ENCODE assay signal across 19 mouse cellular contexts in the genomic region with DNA sequence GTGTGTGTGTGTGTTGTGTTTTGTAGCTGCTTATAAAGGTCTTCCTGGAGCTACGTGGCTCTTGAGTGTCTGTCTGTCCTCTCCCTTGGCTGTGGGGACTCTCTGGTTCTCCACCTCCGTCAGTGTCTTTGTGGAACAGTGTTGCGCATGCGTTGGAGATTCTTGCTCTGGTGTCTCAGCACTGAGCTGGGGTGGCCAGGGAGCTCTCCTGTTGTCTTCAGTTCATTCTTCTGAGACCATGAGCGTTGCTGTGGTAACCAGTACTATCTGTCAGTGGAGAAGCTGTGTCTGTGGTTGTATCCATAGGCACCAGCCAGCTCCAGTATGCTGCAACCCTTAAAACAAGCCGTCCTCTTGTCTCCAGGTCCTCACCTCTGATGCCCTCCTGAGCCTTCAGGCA. TPM values are rescaled to one million over a fixed set of nuclear protein-coding genes. Genes with fewer than 3 reads are reported as not detected.
DNase-seq lines count a peak whose midpoint lies in the region; ATAC-seq lines count a peak whose summit lies in the region.
"Had no signal": no experiment of that assay in that cellular context is flagged by ENCODE, and none has a peak within 500 bp of the region (broad histone marks: within the 10 kb centered on the region; RNA-seq: fewer than 3 reads in every experiment).

No protein-coding gene starts in this region.

- peaks cover 8% of the 10 kb centered on the region for H3K4me1 ChIP-seq in hindbrain, embryonic 16.5 days (ENCODE audit: control insufficient read depth, insufficient read depth, low read depth, low read length)
- 0 out of 2 replicates have a peak, but pooled peaks cover 3% of the 10 kb centered on the region for H3K4me1 ChIP-seq in midbrain, embryonic 16.5 days (ENCODE audit: control insufficient read depth, insufficient read depth, low read length)
- H3K4me1 ChIP-seq: limb, embryonic 15.5 days had no signal

- ATAC-seq in hindbrain, embryonic 16.5 days, result peak; percentile 86
- ATAC-seq in midbrain, embryonic 16.5 days, result peak; percentile 80
- ATAC-seq in erythroblast, adult 5-6 weeks (replicated peaks; ENCODE audit: low FRiP score, poor library complexity, severe bottlenecking), result no peak
- ATAC-seq: forebrain, embryonic 16.5 days; intestine, embryonic 16.5 days; liver, postnatal 0 days had no signal

- peak overlapping the region; percentile 39; the same call in 1 of the 2 replicates for H3K27ac ChIP-seq in hindbrain, embryonic 16.5 days (ENCODE audit: low read depth, low read length)
- peak overlapping the region; percentile 50; the same call in 1 of the 2 replicates for H3K27ac ChIP-seq in midbrain, embryonic 16.5 days (ENCODE audit: low read length)
- H3K27ac ChIP-seq: limb, embryonic 15.5 days had no signal

- H3K9me3 ChIP-seq in hindbrain, embryonic 16.5 days (ENCODE audit: control insufficient read depth, low read length), result no peaks in the 10 kb centered on the region
- no peaks in the 10 kb centered on the region for H3K9me3 ChIP-seq in midbrain, embryonic 16.5 days (replicated peaks; ENCODE audit: control insufficient read depth, low read length, poor library complexity, severe bottlenecking)
- H3K9me3 ChIP-seq: limb, embryonic 15.5 days had no signal

- H3K36me3 ChIP-seq in hindbrain, embryonic 16.5 days (ENCODE audit: control insufficient read depth, insufficient read depth, low read length), result 0 out of 2 replicates have a peak, but pooled peaks cover 3% of the 10 kb centered on the region
- no peaks in the 10 kb centered on the region for H3K36me3 ChIP-seq in midbrain, embryonic 16.5 days (ENCODE audit: control insufficient read depth, insufficient read depth, low read length)
- H3K36me3 ChIP-seq: limb, embryonic 15.5 days had no signal

- H3K4me3 ChIP-seq in hindbrain, embryonic 16.5 days (ENCODE audit: low read length), result no peak overlapping the region
- no peak overlapping the region for H3K4me3 ChIP-seq in midbrain, embryonic 16.5 days (ENCODE audit: low read depth, low read length)
- H3K4me3 ChIP-seq: limb, embryonic 15.5 days had no signal

- DNase-seq in cerebellum, adult 11-12 months, result peak; percentile 34
- no peak for DNase-seq in cerebellum, postnatal 4 days (ENCODE audit: low spot score in 2 of 2)
- peak; percentile 63 for DNase-seq in brain, adult 2 months (ENCODE audit: low read depth, low spot score)
- no peak for DNase-seq in adrenal gland, adult 2 months
- no peak for DNase-seq in ovary, postnatal 10 days (ENCODE audit: low spot score)
- DNase-seq: adrenal gland, postnatal 14 days; gastrocnemius, postnatal 14 days; kidney, postnatal 25 days; layer of hippocampus, adult 9-11 months; liver, postnatal 0 days; thymus, adult 2 months had no signal

- no peak overlapping the region for H3K9ac ChIP-seq in hindbrain, embryonic 16.5 days (ENCODE audit: low read depth, low read length)
- no peak overlapping the region for H3K9ac ChIP-seq in midbrain, embryonic 16.5 days (ENCODE audit: low read depth, low read length)
- H3K9ac ChIP-seq: limb, embryonic 15.5 days; liver, postnatal 0 days had no signal

- 30% methylated on average over 6 of the region's 6 CpGs for WGBS in hindbrain, embryonic 16.5 days
- WGBS in midbrain, embryonic 16.5 days, result 40% methylated on average over 6 of the region's 6 CpGs

- H3K4me2 ChIP-seq in hindbrain, embryonic 16.5 days (ENCODE audit: low read length), result no peak overlapping the region
- no peak overlapping the region for H3K4me2 ChIP-seq in midbrain, embryonic 16.5 days (ENCODE audit: low read length)
- H3K4me2 ChIP-seq: heart, embryonic 11.5 days; limb, embryonic 15.5 days had no signal

- H3K27me3 ChIP-seq in hindbrain, embryonic 16.5 days (replicated peaks; ENCODE audit: control insufficient read depth, insufficient read depth, low read length), result no peaks in the 10 kb centered on the region
- H3K27me3 ChIP-seq in midbrain, embryonic 16.5 days (ENCODE audit: control insufficient read depth, insufficient read depth, low read depth, low read length), result no peaks in the 10 kb centered on the region
- H3K27me3 ChIP-seq: limb, embryonic 15.5 days had no signal

RNA-seq across cellular contexts. Expression of a gene that starts 50.2 kb away (rescaled TPM):
- 7.9 and 11.2 TPM in 2 replicates for polyA plus RNA-seq in hindbrain, embryonic 16.5 days (2015; fragmentation: Nextera tagmentation; extraction: Ambion mirVana)
- polyA plus RNA-seq in midbrain, embryonic 16.5 days (2015; fragmentation: Nextera tagmentation; extraction: Ambion mirVana), result 8.4 and 10.8 TPM in 2 replicates
- total RNA-seq in adrenal gland, adult 2 months (2021), result not detected
- polyA plus RNA-seq in adrenal gland, adult 2 months (2012; rRNA removed), result not detected in 2 replicates
- total RNA-seq in erythroblast, adult 5-6 weeks (2015; ENCODE audit: low replicate concordance), result not detected in 2 replicates
- not detected in 2 replicates for total RNA-seq in erythroblast, adult 5-6 weeks (2017; ENCODE audit: low replicate concordance)
- total RNA-seq: adrenal gland, postnatal 14 days; gastrocnemius, postnatal 14 days; heart, postnatal 25 days had no signal
- polyA plus RNA-seq: intestine, embryonic 16.5 days had no signal

Comparison
In these comparisons a context has a peak if more than half of its experiments do, and no peak if none do; other contexts are left out.
1. DNase-seq: peak in cerebellum, adult 11-12 months (single experiment) and brain, adult 2 months (single experiment); none in cerebellum, postnatal 4 days (0 of 2), adrenal gland, adult 2 months (single experiment) and ovary, postnatal 10 days (single experiment).